Mouse (Mus musculus) megakaryocyte-erythroid progenitor cell, adult 5 weeks (primary cell): Measurements from ENCODE around the gene Gabarap. TPM values are rescaled to one million over a fixed set of nuclear protein-coding genes. Genes with fewer than 3 reads are reported as not detected.

Experiments used
- polyA plus RNA-seq: library from polyadenylated mRNA; stranded (reverse); fragments of >175 nt; gene quantifications from 2 replicates; pipeline ENCODE4 v1.2.3, GENCODE M21; 2012

Gabarap gene
- 379 and 448 TPM in 2 replicates for polyA plus RNA-seq

GRCm38 (mm10) chr11:69990850-69991691 is at the start of gene Gabarap:
Gene Gabarap, plus strand, starts transcription at chr11:69991143.

GRCm38 (mm10) chr11:69948066-69948762 is 42.7 kb upstream of the Gabarap start, which contains the start of gene Slc2a4:
Gene Slc2a4, minus strand, starts transcription at chr11:69948188.

GRCm38 (mm10) chr11:69964650-69965270 is 26.2 kb upstream of the Gabarap start, which contains the start of gene Cldn7:
Gene Cldn7, plus strand, starts transcription at chr11:69964779.

GRCm38 (mm10) chr11:69981141-69981762 is 9.7 kb upstream of the Gabarap start, which contains the start of gene Ctdnep1:
Gene Ctdnep1, plus strand, starts transcription at chr11:69981156.

GRCm38 (mm10) chr11:69982225-69982624 is 8.7 kb upstream of the Gabarap start, which contains the start of gene Elp5:
Gene Elp5, minus strand, starts transcription at chr11:69982517.

GRCm38 (mm10) chr11:69995391-69995960 is 4.5 kb downstream of the Gabarap start, which contains the start of gene Phf23:
Gene Phf23, plus strand, starts transcription at chr11:69995777.

GRCm38 (mm10) chr11:70000396-70000898 is 9.5 kb downstream of the Gabarap start, which contains the start of gene Dvl2:
Gene Dvl2, plus strand, starts transcription at chr11:70000595.

GRCm38 (mm10) chr11:70014880-70015558 is 24.1 kb downstream of the Gabarap start, which contains the start of gene Acadvl:
Gene Acadvl, minus strand, starts transcription at chr11:70015411.

GRCm38 (mm10) chr11:70016669-70017068 is 25.7 kb downstream of the Gabarap start, which contains the start of gene Dlg4:
Gene Dlg4, plus strand, starts transcription at chr11:70016942.

Other genes starting within 250 kb of the Gabarap start
- 82.4 and 83.8 TPM in 2 replicates for gene Polr2a, start 232.5 kb upstream of the Gabarap start, polyA plus RNA-seq
- gene Slc35g3, start 229.2 kb upstream of the Gabarap start, polyA plus RNA-seq: not detected in 2 replicates
- gene Zbtb4, start 225.2 kb upstream of the Gabarap start, polyA plus RNA-seq: 3.7 and 6.1 TPM in 2 replicates
- 1.1 and 1.2 TPM in 2 replicates for gene Chrnb1, start 195.2 kb upstream of the Gabarap start, polyA plus RNA-seq
- gene Fgf11, start 189.3 kb upstream of the Gabarap start, polyA plus RNA-seq: 1.1 and 1.4 TPM in 2 replicates
- 0.03 TPM in 1 of 2 replicates, not detected in the other for gene Tmem102, start 185.5 kb upstream of the Gabarap start, polyA plus RNA-seq
- not detected in 2 replicates for gene Gm39566, start 175.8 kb upstream of the Gabarap start, polyA plus RNA-seq
- gene Spem2, start 172.7 kb upstream of the Gabarap start, polyA plus RNA-seq: not detected in 2 replicates
- gene Spem1, start 169.0 kb upstream of the Gabarap start, polyA plus RNA-seq: 0.11 TPM in 1 of 2 replicates, not detected in the other
- gene Nlgn2, start 153.4 kb upstream of the Gabarap start, polyA plus RNA-seq: 40.3 and 57.2 TPM in 2 replicates
- gene Tmem256, start 152.6 kb upstream of the Gabarap start, polyA plus RNA-seq: 437 and 678 TPM in 2 replicates
- gene Plscr3, start 144.8 kb upstream of the Gabarap start, polyA plus RNA-seq: 149 and 165 TPM in 2 replicates
- 0.27 and 0.99 TPM in 2 replicates for gene Tnk1, start 132.4 kb upstream of the Gabarap start, polyA plus RNA-seq
- gene Tmem95, start 113.1 kb upstream of the Gabarap start, polyA plus RNA-seq: not detected in 2 replicates
- 1.2 and 1.7 TPM in 2 replicates for gene Kctd11, start 109.7 kb upstream of the Gabarap start, polyA plus RNA-seq
- 138 and 178 TPM in 2 replicates for gene Acap1, start 95.6 kb upstream of the Gabarap start, polyA plus RNA-seq
- gene 2810408A11Rik, start 90.2 kb upstream of the Gabarap start, polyA plus RNA-seq: 1.7 and 2.8 TPM in 2 replicates
- 79.1 and 86.6 TPM in 2 replicates for gene Neurl4, start 90.1 kb upstream of the Gabarap start, polyA plus RNA-seq
- 173 and 210 TPM in 2 replicates for gene Gps2, start 77.3 kb upstream of the Gabarap start, polyA plus RNA-seq
- 2,243 and 2,337 TPM in 2 replicates for gene Eif5a, start 69.2 kb upstream of the Gabarap start, polyA plus RNA-seq
- gene Ybx2, start 55.3 kb upstream of the Gabarap start, polyA plus RNA-seq: 1.3 and 1.6 TPM in 2 replicates
- gene Slc2a4, start 43.0 kb upstream of the Gabarap start, polyA plus RNA-seq: 0.54 and 1.5 TPM in 2 replicates
- gene Cldn7, start 26.4 kb upstream of the Gabarap start, polyA plus RNA-seq: 0.12 TPM in 1 of 2 replicates, not detected in the other
- 253 and 255 TPM in 2 replicates for gene Ctdnep1, start 10.0 kb upstream of the Gabarap start, polyA plus RNA-seq
- gene Elp5, start 8.6 kb upstream of the Gabarap start, polyA plus RNA-seq: 12.4 and 14.3 TPM in 2 replicates
- gene Phf23, start 4.6 kb downstream of the Gabarap start, polyA plus RNA-seq: 73.1 and 84.1 TPM in 2 replicates
- 50.0 and 50.7 TPM in 2 replicates for gene Dvl2, start 9.5 kb downstream of the Gabarap start, polyA plus RNA-seq
- gene Acadvl, start 24.3 kb downstream of the Gabarap start, polyA plus RNA-seq: 22.8 and 23.6 TPM in 2 replicates
- 22.0 and 24.1 TPM in 2 replicates for gene Dlg4, start 25.8 kb downstream of the Gabarap start, polyA plus RNA-seq
- not detected in 2 replicates for gene Asgr1, start 62.9 kb downstream of the Gabarap start, polyA plus RNA-seq
- 0.37 and 0.61 TPM in 2 replicates for gene Asgr2, start 101.5 kb downstream of the Gabarap start, polyA plus RNA-seq
- gene Mgl2, start 139.2 kb downstream of the Gabarap start, polyA plus RNA-seq: 2.7 and 3.7 TPM in 2 replicates
- 0.88 and 1.1 TPM in 2 replicates for gene Clec10a, start 165.1 kb downstream of the Gabarap start, polyA plus RNA-seq
- gene Slc16a11, start 221.6 kb downstream of the Gabarap start, polyA plus RNA-seq: 1.4 and 5.3 TPM in 2 replicates
- gene Slc16a13, start 229.9 kb downstream of the Gabarap start, polyA plus RNA-seq: 5.9 and 7.7 TPM in 2 replicates
- gene Bcl6b, start 238.7 kb downstream of the Gabarap start, polyA plus RNA-seq: 0.66 and 0.68 TPM in 2 replicates
- 141 and 144 TPM in 2 replicates for gene 0610010K14Rik, start 246.8 kb downstream of the Gabarap start, polyA plus RNA-seq
- gene Gm21988, start 248.7 kb downstream of the Gabarap start, polyA plus RNA-seq: 10.8 and 13.6 TPM in 2 replicates
- gene Rnasek, start 248.7 kb downstream of the Gabarap start, polyA plus RNA-seq: 132 and 186 TPM in 2 replicates